Mouse (Mus musculus) inflammation-experienced regulatory T-cells (primary cell): Measurements from ENCODE around the gene Rab4a. TPM values are rescaled to one million over a fixed set of nuclear protein-coding genes. Genes with fewer than 3 reads are reported as not detected.

Source experiments
- polyA plus RNA-seq, 2 experiments: library from polyadenylated mRNA; unstranded; fragments of 100-300 nt; shearing (Covaris generic); gene quantifications; one replicate each; pipeline ENCODE4 v1.2.1; 2017

Rab4a gene
- polyA plus RNA-seq, result 10 to 100 TPM; 17.6 to 42.6 TPM

DNA sequence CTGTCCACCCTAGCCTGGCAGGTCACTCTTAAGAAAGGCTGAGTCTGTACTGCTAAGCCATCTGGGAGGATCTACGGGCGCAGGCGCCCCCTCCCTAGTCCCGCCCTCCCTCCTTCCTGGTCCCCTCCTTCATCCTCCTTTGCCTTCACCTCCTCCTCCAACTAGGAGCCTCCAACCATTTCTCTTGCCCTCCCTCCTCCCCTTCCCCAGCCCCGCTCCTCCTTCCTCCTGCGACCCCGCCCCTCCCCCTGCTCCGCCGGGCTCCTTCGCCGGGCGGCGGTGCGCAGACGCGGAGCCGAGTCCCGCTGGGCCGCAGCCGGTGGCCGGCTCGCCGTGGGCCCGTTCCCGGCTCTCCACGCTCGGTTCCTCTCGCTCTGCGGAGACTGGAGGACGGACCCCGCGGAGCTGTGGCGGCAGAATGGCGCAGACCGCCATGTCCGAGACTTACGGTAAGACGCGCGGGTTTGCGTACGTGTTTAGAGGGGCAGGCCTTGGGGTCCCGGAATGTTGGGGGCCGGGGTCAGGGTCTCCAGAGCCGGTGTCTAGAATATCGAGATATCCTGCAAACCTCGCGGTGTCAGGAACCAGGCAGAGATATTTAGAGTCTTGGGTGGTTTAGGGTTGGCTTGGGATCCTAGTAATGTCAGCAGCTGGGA, at the start of gene Rab4a:
Gene Rab4a, plus strand, starts transcription at position 268 of the 656 bp plus-strand sequence.

DNA sequence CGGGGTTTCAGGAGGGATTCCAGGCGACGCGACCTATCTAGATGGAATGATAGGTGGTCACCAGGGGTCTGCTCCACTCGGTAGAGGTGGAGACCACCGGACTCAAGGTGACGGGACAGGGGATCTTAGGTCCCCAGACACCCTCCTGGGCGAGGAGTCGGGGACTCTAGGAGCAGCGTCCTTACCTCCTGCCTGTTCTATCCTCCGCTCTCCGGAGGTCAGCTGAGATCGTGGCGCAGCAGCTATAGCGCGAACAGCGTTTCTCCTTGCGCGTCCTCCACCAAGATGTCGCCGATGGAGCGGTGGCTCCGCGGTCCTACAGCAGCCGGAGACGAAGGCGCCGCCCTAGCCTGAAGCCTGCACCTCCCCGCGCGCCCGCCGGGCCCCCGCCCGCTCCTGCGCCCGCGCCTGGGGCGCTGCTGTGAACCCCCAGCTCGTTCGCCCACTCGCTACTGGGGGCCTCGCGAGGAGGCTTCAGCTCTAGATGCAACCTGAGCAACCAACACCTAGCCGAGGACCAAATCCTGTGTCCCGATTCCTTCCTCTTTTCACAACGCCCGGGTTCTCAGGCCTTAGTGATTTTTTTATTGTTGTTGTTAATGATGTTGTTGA, 54.0 kb downstream of the Rab4a start, which contains the start of gene Ccsap:
Gene Ccsap, minus strand, starts transcription at position 562 of the 612 bp plus-strand sequence.

Other genes starting within 250 kb of the Rab4a start
- under 1 TPM; 0.41 to 0.93 TPM for gene Rhou, start 152.1 kb upstream of the Rab4a start, polyA plus RNA-seq
- 10 to 100 TPM; 11.8 to 17.2 TPM for gene Ccsap, start 54.2 kb downstream of the Rab4a start, polyA plus RNA-seq
- 1 to 10 TPM in 1 of 2 experiments, under 1 TPM in 1; 0.74 to 6.1 TPM for gene Acta1, start 88.8 kb downstream of the Rab4a start, polyA plus RNA-seq
- 10 to 100 TPM; 20.4 to 28.5 TPM for gene Nup133, start 143.3 kb downstream of the Rab4a start, polyA plus RNA-seq
- gene Abcb10, start 177.1 kb downstream of the Rab4a start, polyA plus RNA-seq, result 1 to 10 TPM; 2.3 to 5.0 TPM
- gene Taf5l, start 215.4 kb downstream of the Rab4a start, polyA plus RNA-seq, result 10 to 100 TPM; 66.3 to 78.1 TPM
- gene Urb2, start 215.5 kb downstream of the Rab4a start, polyA plus RNA-seq, result 10 to 100 TPM in 1 of 2 experiments, 1 to 10 TPM in 1; 8.6 to 14.0 TPM